Mouse (Mus musculus) lung, postnatal 4 days (tissue): ENCODE measurements around the gene Atad5.
A peak's percentile ranks its signal among the peaks of the same experiment; 100 is the strongest.
"Not testable (repeated sequence)": the region's sequence is repeated elsewhere in the genome, so short reads cannot be mapped to it uniquely, and the experiment has no call there.

ENCODE experiments used
- DNase-seq, 2 experiments: peaks; one replicate each; pipeline ENCODE4 v3.0.0; 2021

The Atad5 gene

GRCm38 (mm10) chr11:80081786-80082319, 7.3 kb upstream of the Atad5 start:
- DNase-seq = no peak

GRCm38 (mm10) chr11:80085356-80086055, 3.7 kb upstream of the Atad5 start:
- peak; percentile 36 to 45 for DNase-seq

GRCm38 (mm10) chr11:80086844-80087243, 2.4 kb upstream of the Atad5 start:
- DNase-seq = peak; percentile 73 to 89

GRCm38 (mm10) chr11:80089817-80090214, 616 bp downstream of the Atad5 start:
- no peak for DNase-seq

- no peak for DNase-seq
Observed at GRCm38 (mm10) chr11:80090555-80091164, 1.5 kb downstream of the Atad5 start.

GRCm38 (mm10) chr11:80098444-80099056, 9.3 kb downstream of the Atad5 start:
- no peak for DNase-seq

GRCm38 (mm10) chr11:80101298-80101697, 12.1 kb downstream of the Atad5 start:
- no peak for DNase-seq

GRCm38 (mm10) chr11:80104407-80104806, 15.2 kb downstream of the Atad5 start:
- DNase-seq = no peak

GRCm38 (mm10) chr11:80116411-80116810, 27.2 kb downstream of the Atad5 start:
- no peak for DNase-seq

GRCm38 (mm10) chr11:80132050-80132449, 42.9 kb downstream of the Atad5 start:
- DNase-seq = no peak

- no peak for DNase-seq
Observed at GRCm38 (mm10) chr11:80134744-80135143, 45.5 kb downstream of the Atad5 start.

- DNase-seq = no peak
Observed at GRCm38 (mm10) chr11:80135954-80136683, 46.9 kb downstream of the Atad5 start.

GRCm38 (mm10) chr11:80136786-80137185, 47.6 kb downstream of the Atad5 start:
- no peak for DNase-seq

GRCm38 (mm10) chr11:80137773-80138172, 48.6 kb downstream of the Atad5 start:
- no peak for DNase-seq

- DNase-seq = peak; percentile 89 to 90
Observed at GRCm38 (mm10) chr11:80141825-80142521, 52.8 kb downstream of the Atad5 start, which contains the start of gene Tefm. Tefm (minus strand) TSS chr11:80142175.

GRCm38 (mm10) chr11:80142872-80143271, 53.7 kb downstream of the Atad5 start:
- no peak for DNase-seq

- DNase-seq = peak; percentile 24 to 31
Observed at GRCm38 (mm10) chr11:80145787-80146275, 56.6 kb downstream of the Atad5 start.

GRCm38 (mm10) chr11:80147748-80148147, 58.5 kb downstream of the Atad5 start:
- no peak for DNase-seq

- peak in 1 of 2 experiments; percentile 66 for DNase-seq
Observed at GRCm38 (mm10) chr11:80148313-80148712, 59.1 kb downstream of the Atad5 start.

GRCm38 (mm10) chr11:80148974-80149373, 59.8 kb downstream of the Atad5 start:
- not testable (repeated sequence) for DNase-seq

- DNase-seq = no peak
Observed at GRCm38 (mm10) chr11:80149412-80150023, 60.3 kb downstream of the Atad5 start.

- DNase-seq = no peak
Observed at GRCm38 (mm10) chr11:80150566-80150965, 61.4 kb downstream of the Atad5 start.
